Mouse (Mus musculus): Measurements from ENCODE around the gene Iqcf3. TPM values are rescaled to one million over a fixed set of nuclear protein-coding genes. Genes with fewer than 3 reads are reported as not detected.
A peak's percentile ranks its signal among the peaks of the same experiment; 100 is the strongest.

Iqcf3 gene
- polyA plus RNA-seq, 1 experiment from 2014 or later: not detected

- no peak overlapping the region; the same call in 1 of the 2 replicates for H3K27ac ChIP-seq (ENCODE audit: poor library complexity, severe bottlenecking)
- no peaks in the 10 kb centered on the region for H3K36me3 ChIP-seq
- no peak for ATAC-seq (ENCODE audit: insufficient number of reproducible peaks, low FRiP score)
- H3K9ac ChIP-seq: 0 out of 2 replicates have a peak overlapping the region, but pooled peaks have one; percentile 34
- peaks cover 38% of the 10 kb centered on the region for H3K4me1 ChIP-seq (replicated peaks)
- no peaks in the 10 kb centered on the region for H3K9me3 ChIP-seq (replicated peaks)
- H3K4me2 ChIP-seq: no peak overlapping the region; the same call in 1 of the 2 replicates
- 49% methylated on average over 4 of the region's 4 CpGs for WGBS
- H3K27me3 ChIP-seq (replicated peaks): no peaks in the 10 kb centered on the region
- H3K4me3 ChIP-seq: no peak overlapping the region
Measured at GRCm38 (mm10) chr9:106472321-106472720, 89.1 kb downstream of the Iqcf3 start.

GRCm38 (mm10) chr9:106471892-106472291, 89.5 kb downstream of the Iqcf3 start:
- 14% methylated on average over 5 of the region's 5 CpGs for WGBS
- Histone ChIP-seq H3K9me3 (replicated peaks) (no peaks in the 10 kb centered on the region), H3K9ac (no peak overlapping the region; the same call in 1 of the 2 replicates), H3K4me1 (replicated peaks) (peaks cover 38% of the 10 kb centered on the region), H3K27me3 (replicated peaks) (no peaks in the 10 kb centered on the region), H3K36me3 (no peaks in the 10 kb centered on the region), H3K4me3 (no peak overlapping the region), H3K4me2 (peak overlapping the region; percentile 48), H3K27ac (ENCODE audit: poor library complexity, severe bottlenecking) (no peak overlapping the region)
- no peak; the same call in 1 of the 2 replicates for ATAC-seq (ENCODE audit: insufficient number of reproducible peaks, low FRiP score)

- H3K4me2 ChIP-seq: peak overlapping the region; percentile 48
- WGBS: 63% methylated on average over 14 of the region's 14 CpGs
- peaks cover 33% of the 10 kb centered on the region for H3K4me1 ChIP-seq (replicated peaks)
- H3K36me3 ChIP-seq: no peaks in the 10 kb centered on the region
- no peaks in the 10 kb centered on the region for H3K9me3 ChIP-seq (replicated peaks)
- ATAC-seq (ENCODE audit: insufficient number of reproducible peaks, low FRiP score): no peak
- H3K9ac ChIP-seq: no peak overlapping the region; the same call in 1 of the 2 replicates
- H3K27ac ChIP-seq (ENCODE audit: poor library complexity, severe bottlenecking): no peak overlapping the region
- no peaks in the 10 kb centered on the region for H3K27me3 ChIP-seq (replicated peaks)
- no peak overlapping the region for H3K4me3 ChIP-seq
Measured at GRCm38 (mm10) chr9:106470991-106471750, 90.3 kb downstream of the Iqcf3 start.

GRCm38 (mm10) chr9:106469776-106470175, 91.7 kb downstream of the Iqcf3 start:
- Histone ChIP-seq H3K27ac (ENCODE audit: poor library complexity, severe bottlenecking) (no peak overlapping the region), H3K9me3 (replicated peaks) (no peaks in the 10 kb centered on the region), H3K4me1 (replicated peaks) (peaks cover 31% of the 10 kb centered on the region), H3K36me3 (no peaks in the 10 kb centered on the region), H3K4me2 (no peak overlapping the region), H3K27me3 (replicated peaks) (peaks cover 4% of the 10 kb centered on the region), H3K9ac (no peak overlapping the region), H3K4me3 (no peak overlapping the region)
- 62% methylated on average over 9 of the region's 9 CpGs for WGBS
- no peak for ATAC-seq (ENCODE audit: insufficient number of reproducible peaks, low FRiP score)

- ATAC-seq (ENCODE audit: insufficient number of reproducible peaks, low FRiP score): no peak
- Histone ChIP-seq H3K9me3 (replicated peaks) (no peaks in the 10 kb centered on the region), H3K4me1 (replicated peaks) (peaks cover 31% of the 10 kb centered on the region), H3K36me3 (0 out of 2 replicates have a peak, but pooled peaks cover under 1% of the 10 kb centered on the region), H3K27ac (ENCODE audit: poor library complexity, severe bottlenecking) (no peak overlapping the region), H3K4me2 (no peak overlapping the region), H3K9ac (no peak overlapping the region), H3K27me3 (replicated peaks) (peaks cover 4% of the 10 kb centered on the region), H3K4me3 (no peak overlapping the region)
- WGBS: 65% methylated on average over 6 of the region's 6 CpGs
Measured at GRCm38 (mm10) chr9:106469317-106469716, 92.1 kb downstream of the Iqcf3 start.

- H3K27ac ChIP-seq (ENCODE audit: poor library complexity, severe bottlenecking): no peak overlapping the region
- H3K4me3 ChIP-seq: no peak overlapping the region
- peaks cover 26% of the 10 kb centered on the region for H3K4me1 ChIP-seq (replicated peaks)
- H3K27me3 ChIP-seq (replicated peaks): peaks cover 13% of the 10 kb centered on the region
- peaks cover 16% of the 10 kb centered on the region for H3K36me3 ChIP-seq
- WGBS: 84% methylated on average over 7 of the region's 7 CpGs
- no peaks in the 10 kb centered on the region for H3K9me3 ChIP-seq (replicated peaks)
- ATAC-seq (ENCODE audit: insufficient number of reproducible peaks, low FRiP score): no peak
- no peak overlapping the region for H3K9ac ChIP-seq
- H3K4me2 ChIP-seq: no peak overlapping the region
Measured at GRCm38 (mm10) chr9:106467746-106468145, 93.7 kb downstream of the Iqcf3 start.

- Histone ChIP-seq H3K9me3 (replicated peaks) (no peaks in the 10 kb centered on the region), H3K9ac (no peak overlapping the region), H3K36me3 (peaks cover 26% of the 10 kb centered on the region), H3K4me1 (replicated peaks) (peaks cover 16% of the 10 kb centered on the region), H3K4me2 (no peak overlapping the region), H3K4me3 (no peak overlapping the region), H3K27ac (ENCODE audit: poor library complexity, severe bottlenecking) (no peak overlapping the region), H3K27me3 (replicated peaks) (peaks cover 13% of the 10 kb centered on the region)
- 72% methylated on average over 6 of the region's 6 CpGs for WGBS
- ATAC-seq (ENCODE audit: insufficient number of reproducible peaks, low FRiP score): no peak
Measured at GRCm38 (mm10) chr9:106466721-106467120, 94.7 kb downstream of the Iqcf3 start.

GRCm38 (mm10) chr9:106465571-106466200, 95.7 kb downstream of the Iqcf3 start, which contains the start of gene Gpr62:
Gene Gpr62, minus strand, starts transcription at chr9:106465938.
- peak within 1 kb of the TSS; percentile 59 for H3K4me3 ChIP-seq
- no peak within 1 kb of the TSS for H3K27ac ChIP-seq (ENCODE audit: poor library complexity, severe bottlenecking)
- peaks cover 13% of the 10 kb centered on the region for H3K27me3 ChIP-seq (replicated peaks)
- H3K4me1 ChIP-seq (replicated peaks): peaks cover 14% of the 10 kb centered on the region
- H3K9ac ChIP-seq: peak within 1 kb of the TSS; percentile 71
- peak within 1 kb of the TSS; percentile 93 for H3K4me2 ChIP-seq
- 33% methylated on average over 26 of the region's 26 CpGs for WGBS
- no peaks in the 10 kb centered on the region for H3K9me3 ChIP-seq (replicated peaks)
- ATAC-seq (ENCODE audit: insufficient number of reproducible peaks, low FRiP score): 0 out of 2 replicates have a peak, but pooled peaks have one; percentile 2
- H3K36me3 ChIP-seq: peaks cover 35% of the 10 kb centered on the region

GRCm38 (mm10) chr9:106464751-106465541, 96.5 kb downstream of the Iqcf3 start:
- Histone ChIP-seq H3K4me3 (peak overlapping the region; percentile 59), H3K27ac (ENCODE audit: poor library complexity, severe bottlenecking) (no peak overlapping the region), H3K4me1 (replicated peaks) (peaks cover 17% of the 10 kb centered on the region), H3K36me3 (peaks cover 42% of the 10 kb centered on the region), H3K4me2 (peak overlapping the region; percentile 93), H3K27me3 (replicated peaks) (peaks cover 13% of the 10 kb centered on the region), H3K9ac (peak overlapping the region; percentile 71), H3K9me3 (replicated peaks) (no peaks in the 10 kb centered on the region)
- ATAC-seq (ENCODE audit: insufficient number of reproducible peaks, low FRiP score): peak; percentile 75
- 2% methylated on average over 98 of the region's 99 CpGs for WGBS

- no peak overlapping the region for H3K4me3 ChIP-seq
- H3K9ac ChIP-seq: peak overlapping the region; percentile 13; the same call in 1 of the 2 replicates
- no peak overlapping the region for H3K4me2 ChIP-seq
- no peaks in the 10 kb centered on the region for H3K9me3 ChIP-seq (replicated peaks)
- no peak overlapping the region for H3K27ac ChIP-seq (ENCODE audit: poor library complexity, severe bottlenecking)
- 84% methylated on average over 21 of the region's 21 CpGs for WGBS
- H3K27me3 ChIP-seq (replicated peaks): peaks cover 13% of the 10 kb centered on the region
- peaks cover 30% of the 10 kb centered on the region for H3K4me1 ChIP-seq (replicated peaks)
- H3K36me3 ChIP-seq: peaks cover 48% of the 10 kb centered on the region
- ATAC-seq (ENCODE audit: insufficient number of reproducible peaks, low FRiP score): no peak
Measured at GRCm38 (mm10) chr9:106463122-106464063, 98.0 kb downstream of the Iqcf3 start.
